Mouse (Mus musculus) heart, embryonic 14.5 days (tissue): ENCODE measurements around the gene Gm49395. TPM values are rescaled to one million over a fixed set of nuclear protein-coding genes. Genes with fewer than 3 reads are reported as not detected.

ENCODE experiments used
- ATAC-seq: fragments of 200-750 bp; cut with Nextera tagmentation; 2 replicates; pipeline ENCODE4 v1.8.0; 2017; ENCODE audit warnings: low read depth, moderate TSS enrichment; ENCODE audit not compliant: insufficient number of reproducible peaks, insufficient read depth, low FRiP score
- H3K27ac ChIP-seq, 2 experiments: fragments of 200-500 bp in 1 of 2; fragments of 300-500 bp in 1 of 2; sonication (generic) in 1 of 2; replicated peaks in 1 of 2; 2 replicates each; pipeline ENCODE4 v1.5.1; 2012 to 2014; ENCODE audit warnings: low read depth in 2 of 2, low read length in 2 of 2, control low read depth in 1 of 2, mild to moderate bottlenecking in 1 of 2, mixed read lengths in 1 of 2; ENCODE audit not compliant: control insufficient read depth in 1 of 2, insufficient read depth in 1 of 2
- H3K27me3 ChIP-seq: fragments of 300-500 bp; sonication (generic); 2 replicates; pipeline ENCODE4 v1.6.1; 2014; ENCODE audit warnings: mild to moderate bottlenecking, low read length, control low read depth; ENCODE audit not compliant: control insufficient read depth, insufficient read depth
- H3K36me3 ChIP-seq: fragments of 300-500 bp; sonication (generic); 2 replicates; pipeline ENCODE4 v1.6.1; 2014; ENCODE audit warnings: mild to moderate bottlenecking, control low read depth, low read length, mixed read lengths; ENCODE audit not compliant: control insufficient read depth, insufficient read depth
- H3K4me1 ChIP-seq, 2 experiments: fragments of 200-500 bp in 1 of 2; fragments of 300-500 bp in 1 of 2; sonication (generic) in 1 of 2; 2 replicates each; pipeline ENCODE4 v1.6.1; 2012 to 2014; ENCODE audit warnings: low read length in 2 of 2, control low read depth in 1 of 2, mixed read lengths in 1 of 2; ENCODE audit not compliant: control insufficient read depth in 2 of 2, insufficient read depth in 2 of 2
- H3K4me2 ChIP-seq: fragments of 300-500 bp; sonication (generic); 2 replicates; pipeline ENCODE4 v1.6.1; 2014; ENCODE audit warnings: mild to moderate bottlenecking, low read length
- H3K4me3 ChIP-seq, 2 experiments: fragments of 200-500 bp in 1 of 2; fragments of 300-500 bp in 1 of 2; sonication (generic) in 1 of 2; 2 replicates each; pipeline ENCODE4 v1.5.1; 2012 to 2014; ENCODE audit warnings: low read length in 2 of 2, mild to moderate bottlenecking in 2 of 2, control low read depth in 1 of 2, low read depth in 1 of 2, moderate library complexity in 1 of 2; ENCODE audit not compliant: control insufficient read depth in 1 of 2, insufficient read depth in 1 of 2
- H3K9ac ChIP-seq: fragments of 300-500 bp; sonication (generic); 2 replicates; pipeline ENCODE4 v1.6.1; 2014; ENCODE audit warnings: mild to moderate bottlenecking, low read length
- H3K9me3 ChIP-seq: fragments of 300-500 bp; sonication (generic); 2 replicates; pipeline ENCODE4 v1.6.1; 2016; ENCODE audit warnings: low read length, control low read depth; ENCODE audit not compliant: control insufficient read depth
- WGBS: fragments of 180-500 bp; shearing (Covaris S2); extraction: QIAGEN DNeasy Blood & Tissue Kit; methylation state at CpG from one replicate; pipeline ENCODE4 v1.1.7; 2014; 5-methylcytosine and 5-hydroxymethylcytosine counted together
- polyA plus RNA-seq: library from polyadenylated mRNA; unstranded; fragments of >200 nt; fragmentation: Nextera tagmentation; extraction: Ambion mirVana; gene quantifications from 2 replicates; pipeline ENCODE4 v1.2.1, GENCODE M21; 2014

Gm49395 gene
- polyA plus RNA-seq, 1 experiment from 2014 or later, result 8.4 TPM

DNA sequence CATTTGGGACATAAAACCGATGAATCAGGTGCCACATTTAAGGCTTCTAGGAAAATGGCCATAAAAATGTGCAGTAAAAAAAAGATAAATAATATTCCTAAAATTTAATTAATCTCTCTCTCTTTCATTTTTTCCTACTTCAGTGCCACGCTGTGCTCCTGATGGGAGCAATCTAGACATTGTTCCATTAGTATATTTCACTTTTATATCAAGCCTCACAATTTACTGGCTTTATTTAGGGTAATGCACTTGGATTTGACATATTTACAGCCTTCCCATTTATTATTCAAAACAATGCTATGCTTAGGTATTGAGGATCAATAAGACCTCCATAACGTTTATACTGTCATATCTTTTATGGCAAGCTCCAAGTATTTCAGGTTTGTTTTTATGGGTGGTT is 76.3 kb downstream of the Gm49395 start:
- peaks cover 6% of the 10 kb centered on the region; the same call in 1 of the 2 replicates for H3K36me3 ChIP-seq
- H3K27me3 ChIP-seq, result no peaks in the 10 kb centered on the region
- no peaks in the 10 kb centered on the region for H3K9me3 ChIP-seq
- peaks cover 14 to 26% of the 10 kb centered on the region in 2 experiments for H3K4me1 ChIP-seq
- no peak overlapping the region for H3K27ac ChIP-seq
- no peak overlapping the region for H3K4me2 ChIP-seq
- 84% methylated on average over 3 of the region's 3 CpGs for WGBS
- H3K9ac ChIP-seq, result no peak overlapping the region
- ATAC-seq, result no peak
- H3K4me3 ChIP-seq, result no peak overlapping the region

DNA sequence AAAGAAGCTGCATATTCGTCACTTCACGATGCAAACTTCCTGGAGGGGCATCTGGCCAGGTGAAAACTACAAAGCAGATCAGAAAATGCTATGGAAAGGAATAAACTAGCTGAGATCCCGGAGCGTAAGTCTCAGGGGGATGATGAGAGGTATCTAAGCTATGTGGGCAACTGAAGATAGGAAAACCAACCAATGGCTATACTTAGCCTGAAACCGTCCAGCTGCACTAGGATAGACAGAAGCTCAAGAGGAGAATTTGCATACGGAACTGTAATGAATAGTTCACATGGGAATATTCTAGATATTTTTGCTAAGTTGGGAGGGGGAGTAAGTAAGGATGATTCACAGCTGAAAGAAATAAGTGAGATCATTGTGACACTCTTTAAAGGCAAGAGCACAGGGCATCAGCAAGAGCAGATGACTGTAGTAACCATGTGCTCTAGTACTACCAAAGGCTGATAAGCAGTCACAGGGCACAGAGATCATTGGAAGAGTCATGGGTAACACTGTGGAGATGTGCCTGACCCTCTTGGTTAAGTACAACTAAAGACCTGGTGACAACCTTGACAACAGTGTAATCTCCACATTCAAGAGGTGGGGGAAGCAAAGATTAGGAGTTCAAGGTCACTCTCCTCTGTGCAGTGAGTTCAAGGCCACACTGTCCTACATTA is 79.5 kb downstream of the Gm49395 start:
- peak; percentile 78 for ATAC-seq
- WGBS, result 12% methylated on average over 6 of the region's 6 CpGs
- Histone ChIP-seq H3K9me3 (no peaks in the 10 kb centered on the region), H3K27ac (peak overlapping the region; percentile 83 to 87), H3K36me3 (peaks cover 3% of the 10 kb centered on the region; the same call in 1 of the 2 replicates), H3K4me2 (peak overlapping the region; percentile 41), H3K27me3 (no peaks in the 10 kb centered on the region), H3K9ac (no peak overlapping the region; the same call in 1 of the 2 replicates), H3K4me1 (peaks cover 15 to 36% of the 10 kb centered on the region in 2 experiments), H3K4me3 (no peak overlapping the region)

DNA sequence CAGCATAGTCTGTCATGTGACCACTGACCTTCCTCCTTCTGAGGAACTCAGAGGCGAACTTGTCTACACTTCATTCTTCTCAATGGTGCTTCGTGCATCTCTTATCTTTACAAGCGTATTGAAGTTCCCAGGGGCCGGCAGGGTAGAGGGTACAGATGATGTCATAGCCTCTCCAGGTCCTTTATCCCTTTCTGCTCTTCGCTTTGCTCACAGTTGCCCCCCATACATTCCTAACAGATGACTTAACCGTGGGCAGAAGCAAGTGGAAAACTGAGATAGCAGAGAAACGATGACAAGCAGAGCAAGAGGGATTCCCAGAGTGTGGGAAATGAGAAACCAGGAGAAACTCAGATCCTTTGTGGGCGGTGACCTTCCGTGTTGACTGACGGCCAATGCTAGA is 80.3 kb downstream of the Gm49395 start:
- H3K9ac ChIP-seq, result no peak overlapping the region
- ATAC-seq, result peak; percentile 85
- peaks cover 15 to 36% of the 10 kb centered on the region in 2 experiments for H3K4me1 ChIP-seq
- peak overlapping the region; percentile 41 for H3K4me2 ChIP-seq
- H3K9me3 ChIP-seq, result no peaks in the 10 kb centered on the region
- no peaks in the 10 kb centered on the region for H3K27me3 ChIP-seq
- H3K4me3 ChIP-seq, result no peak overlapping the region
- WGBS, result 2% methylated on average over 10 of the region's 10 CpGs
- peak overlapping the region; percentile 83 to 87 for H3K27ac ChIP-seq
- peaks cover 3% of the 10 kb centered on the region; the same call in 1 of the 2 replicates for H3K36me3 ChIP-seq

DNA sequence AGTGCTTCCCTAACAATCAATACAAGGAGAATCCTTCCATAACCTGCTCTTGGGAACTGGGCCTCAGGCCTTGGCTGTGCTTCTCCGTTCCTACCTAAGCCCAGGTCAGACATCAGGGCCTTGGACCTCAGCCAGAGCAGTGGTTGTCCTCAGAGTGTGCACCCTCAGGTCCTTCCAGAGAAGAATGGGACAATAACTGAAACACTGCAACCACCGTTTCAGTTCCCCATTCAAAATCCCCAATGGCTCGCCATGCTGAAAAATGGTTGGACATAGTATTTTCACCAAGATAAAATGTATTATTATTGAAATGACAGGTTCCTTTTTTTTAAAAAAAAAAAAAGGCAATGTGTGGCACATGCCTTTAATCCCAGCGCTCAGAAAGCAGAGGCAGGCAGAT is 81.0 kb downstream of the Gm49395 start:
- 80% methylated on average over 4 of the region's 4 CpGs for WGBS
- no peak overlapping the region for H3K4me3 ChIP-seq
- no peak for ATAC-seq

DNA sequence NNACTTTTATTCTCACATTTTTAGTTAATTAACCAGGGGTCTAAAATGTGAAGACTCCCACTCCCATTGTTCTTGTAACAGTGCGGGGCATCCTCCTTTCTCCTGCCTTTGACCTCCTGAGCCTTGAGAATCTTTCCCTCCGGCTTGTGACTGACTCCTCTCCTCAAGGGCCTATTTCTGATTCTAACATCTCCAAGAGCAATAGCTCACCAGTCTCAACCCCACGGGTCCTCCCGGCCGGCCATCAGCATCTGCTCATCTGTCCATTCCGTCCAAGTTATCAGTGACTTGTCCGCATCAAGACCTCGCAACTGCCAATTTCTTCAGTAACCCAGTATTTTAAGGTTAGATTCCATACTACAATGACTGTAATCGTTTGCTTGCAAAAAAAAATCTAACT is 84.2 kb downstream of the Gm49395 start:
- no peaks in the 10 kb centered on the region for H3K9me3 ChIP-seq
- H3K36me3 ChIP-seq, result peaks cover 3% of the 10 kb centered on the region; the same call in 1 of the 2 replicates
- no peak overlapping the region for H3K9ac ChIP-seq
- H3K4me3 ChIP-seq, result no peak overlapping the region
- no peak for ATAC-seq
- H3K27ac ChIP-seq, result peak overlapping the region in 1 of 2 experiments; percentile 42; a peak in 1 of 4 replicates
- H3K4me1 ChIP-seq, result peaks cover 17 to 45% of the 10 kb centered on the region in 2 experiments
- no peaks in the 10 kb centered on the region for H3K27me3 ChIP-seq
- H3K4me2 ChIP-seq, result no peak overlapping the region
- 86% methylated on average over 9 of the region's 9 CpGs for WGBS

More for the DNA sequence above, 81.0 kb downstream of the Gm49395 start:
- H3K9me3 ChIP-seq, result no peaks in the 10 kb centered on the region
- H3K27me3 ChIP-seq, result no peaks in the 10 kb centered on the region
- no peak overlapping the region; the same call in 1 of the 2 replicates for H3K4me2 ChIP-seq
- H3K36me3 ChIP-seq, result peaks cover 3% of the 10 kb centered on the region; the same call in 1 of the 2 replicates
- H3K9ac ChIP-seq, result peak overlapping the region; percentile 23; the same call in 1 of the 2 replicates
- H3K4me1 ChIP-seq, result peaks cover 18 to 40% of the 10 kb centered on the region in 2 experiments
- H3K27ac ChIP-seq, result peak overlapping the region; percentile 61 to 87

DNA sequence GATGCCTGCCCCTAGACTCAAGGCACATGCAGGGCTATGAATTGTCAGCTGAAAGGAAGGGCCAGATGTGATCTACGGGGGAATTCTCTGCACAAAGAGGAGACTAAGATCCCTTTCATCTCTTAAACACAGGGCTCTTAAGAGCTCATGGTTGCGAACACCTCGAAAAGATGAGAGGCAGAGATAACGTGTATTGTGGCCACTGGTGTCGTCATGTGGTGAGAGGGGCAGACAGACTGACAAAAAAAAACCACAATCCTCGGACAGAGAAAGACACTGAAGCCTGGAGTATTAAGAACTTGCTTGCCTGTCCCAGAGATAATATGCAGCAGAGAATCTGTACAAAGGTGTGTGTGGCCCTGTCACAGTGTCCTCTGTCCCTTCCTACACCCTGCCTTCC is 90.2 kb downstream of the Gm49395 start:
- Histone ChIP-seq H3K4me1 (peaks cover 9 to 16% of the 10 kb centered on the region in 2 experiments), H3K27me3 (no peaks in the 10 kb centered on the region), H3K4me2 (no peak overlapping the region), H3K9me3 (no peaks in the 10 kb centered on the region), H3K36me3 (peaks cover 35% of the 10 kb centered on the region), H3K9ac (no peak overlapping the region), H3K4me3 (no peak overlapping the region), H3K27ac (no peak overlapping the region)
- no peak for ATAC-seq
- WGBS, result 46% methylated on average over 6 of the region's 6 CpGs

DNA sequence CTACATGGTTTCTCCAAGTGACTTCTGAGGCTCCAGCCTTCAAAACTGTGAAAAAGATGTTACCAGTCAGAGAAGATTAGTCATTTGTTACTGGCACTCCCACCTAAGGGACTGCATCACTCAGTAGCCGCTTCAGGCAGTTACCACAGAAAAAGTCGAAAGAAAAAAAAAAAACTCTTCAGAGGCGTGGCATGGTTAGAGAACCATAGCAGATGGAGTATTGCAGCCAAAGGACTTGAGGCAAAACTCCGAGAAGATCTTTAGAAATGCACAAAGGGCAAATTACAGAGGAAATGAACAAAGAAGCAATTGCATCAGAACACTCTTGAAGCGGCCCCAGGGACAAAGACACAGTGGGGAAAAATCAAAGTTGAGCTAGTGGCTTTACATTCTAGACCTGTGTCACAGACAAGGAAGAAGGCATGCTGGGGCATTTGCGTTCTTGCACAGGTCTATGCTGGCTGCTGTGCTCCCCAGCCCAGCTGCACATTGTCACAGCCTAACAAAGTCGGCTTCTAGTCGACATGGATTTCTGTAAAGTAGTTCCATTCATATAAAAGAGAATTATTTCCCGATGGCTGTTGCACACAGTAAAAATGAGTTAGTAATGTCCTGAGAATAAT is 95.4 kb downstream of the Gm49395 start:
- no peak overlapping the region for H3K4me3 ChIP-seq
- peak overlapping the region; percentile 74 to 79 for H3K27ac ChIP-seq
- H3K27me3 ChIP-seq, result no peaks in the 10 kb centered on the region
- peaks cover 28% of the 10 kb centered on the region for H3K36me3 ChIP-seq
- no peak for ATAC-seq
- 54% methylated on average over 9 of the region's 9 CpGs for WGBS
- no peak overlapping the region for H3K4me2 ChIP-seq
- no peaks in the 10 kb centered on the region for H3K9me3 ChIP-seq
- H3K4me1 ChIP-seq, result peaks cover 21 to 47% of the 10 kb centered on the region in 2 experiments
- no peak overlapping the region for H3K9ac ChIP-seq
